Mouse (Mus musculus) CH12F3 (cell line): ENCODE data around the gene Mmp17.

Experiments
- in situ Hi-C: fragments of 300-500 bp; cut with MboI; formaldehyde crosslinking; loops from 2 replicates; pipeline ENCODE4 v1.14.3; 2020; ENCODE audit warnings: low sequenced_read_pairs

The Mmp17 gene

GRCm38 (mm10) chr5:129583761-129584582 is at the start of gene Mmp17:
Gene Mmp17, plus strand, starts transcription at chr5:129584169.
- in situ Hi-C loops, result no loop called here

GRCm38 (mm10) chr5:129534500-129534899 is 49.5 kb upstream of the Mmp17 start:
- in situ Hi-C loops, result no loop called here

- in situ Hi-C loops, result no loop called here
Measured at GRCm38 (mm10) chr5:129535021-129535420, 48.9 kb upstream of the Mmp17 start.

GRCm38 (mm10) chr5:129535431-129535830 is 48.5 kb upstream of the Mmp17 start:
- in situ Hi-C loops, result no loop called here

DNA sequence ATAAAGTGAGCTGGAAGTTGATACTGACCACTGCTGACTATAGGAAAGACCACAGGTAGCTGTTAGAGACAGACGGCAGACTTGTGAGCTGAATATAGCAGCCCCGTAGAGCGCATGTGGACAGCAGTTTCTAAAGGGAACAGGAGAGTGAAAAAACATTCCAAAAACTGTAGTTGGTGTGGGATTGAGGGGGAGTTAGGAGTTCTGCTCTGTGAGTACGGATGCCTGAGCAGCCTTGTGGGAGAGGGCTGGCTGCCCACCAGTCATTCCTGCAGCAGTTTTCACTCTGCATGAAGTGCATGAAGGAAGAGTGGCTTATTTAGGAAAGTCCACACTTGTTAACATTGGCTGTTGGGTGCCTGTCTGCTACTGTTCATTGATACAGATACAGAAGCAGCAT is 45.1 kb upstream of the Mmp17 start:
- in situ Hi-C loops, result no loop called here

DNA sequence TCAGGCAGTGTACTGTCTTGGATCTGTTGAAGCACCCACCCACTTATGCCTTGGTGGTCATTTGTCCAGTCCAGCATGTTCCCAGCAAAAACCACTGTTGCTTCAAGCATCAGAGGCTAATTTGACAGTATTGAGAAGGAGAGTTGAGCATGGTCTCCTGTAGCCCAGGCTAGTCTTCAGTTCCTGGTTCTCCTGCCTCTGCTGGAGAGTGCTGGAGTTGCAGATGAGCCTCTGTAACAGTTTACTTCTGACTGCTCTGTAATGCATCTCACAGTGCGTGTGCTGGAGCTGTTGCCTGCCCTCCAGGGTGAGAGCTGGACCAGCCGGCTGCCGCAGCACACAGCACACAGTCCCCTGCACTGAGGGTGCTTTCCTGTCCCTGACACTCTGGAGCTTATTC is 41.7 kb upstream of the Mmp17 start:
- in situ Hi-C loops, result no loop called here

- in situ Hi-C loops, result no loop called here
Measured at GRCm38 (mm10) chr5:129545787-129546186, 38.2 kb upstream of the Mmp17 start.

DNA sequence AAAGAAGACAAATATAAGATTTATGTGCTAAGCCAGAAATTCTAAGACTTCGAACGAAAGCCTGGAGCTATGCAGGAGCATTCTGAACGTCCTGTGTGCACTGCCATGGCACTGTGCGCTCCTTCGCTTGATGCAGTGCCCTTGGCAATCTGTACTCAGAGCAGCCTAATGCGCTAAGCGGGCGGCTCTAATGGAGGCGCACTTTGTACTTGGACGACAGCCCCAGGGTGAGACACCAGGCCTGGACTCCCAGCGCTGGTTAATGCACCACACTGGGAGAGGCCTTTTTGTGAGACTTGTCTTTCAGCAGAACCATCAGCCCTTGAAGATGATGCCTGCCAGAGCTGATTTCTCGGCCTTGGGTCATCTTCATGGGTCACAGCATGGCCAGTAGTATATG is 34.3 kb upstream of the Mmp17 start:
- in situ Hi-C loops, result no loop called here

DNA sequence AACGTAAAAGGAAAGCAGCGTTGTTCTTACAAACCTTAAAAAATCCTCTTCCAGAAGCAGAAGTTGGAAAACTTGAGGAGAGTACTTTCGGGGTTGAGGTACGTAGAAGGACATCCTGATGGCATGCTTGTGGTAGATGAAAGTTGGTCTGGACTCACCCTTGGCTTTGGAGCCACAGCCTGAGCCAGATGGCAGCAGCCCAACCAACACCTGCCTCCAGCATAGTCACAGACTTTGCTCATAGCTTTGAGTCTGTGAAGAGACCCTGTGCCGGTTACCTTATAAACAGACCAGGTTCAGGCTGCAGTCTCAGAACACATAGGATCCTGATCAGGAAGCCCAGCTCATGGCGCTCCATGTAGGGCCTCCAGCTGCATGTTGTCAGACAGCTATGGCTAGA is 33.2 kb upstream of the Mmp17 start:
- in situ Hi-C loops, result no loop called here

DNA sequence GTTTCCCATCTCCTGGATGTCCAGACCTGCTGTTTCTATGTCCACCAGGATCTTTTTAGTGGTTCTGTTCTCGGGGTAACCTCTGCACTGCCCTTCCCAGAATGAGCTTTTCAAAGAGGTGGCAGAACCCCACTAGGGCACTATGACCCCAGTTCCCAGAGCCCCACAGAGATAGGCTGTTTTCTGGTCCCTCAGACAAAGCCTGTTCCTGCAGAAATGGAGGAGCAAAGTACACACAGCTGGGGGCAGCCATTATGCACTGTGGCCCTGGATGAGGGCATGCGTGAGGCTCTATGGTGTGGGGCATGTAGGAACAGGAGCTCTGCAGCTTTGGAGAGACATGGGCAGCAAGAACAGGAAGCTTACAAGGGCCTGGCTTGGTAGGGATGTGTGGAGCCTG is 32.0 kb upstream of the Mmp17 start:
- in situ Hi-C loops, result no loop called here

- in situ Hi-C loops, result no loop called here
Measured at GRCm38 (mm10) chr5:129553642-129554041, 30.3 kb upstream of the Mmp17 start.

GRCm38 (mm10) chr5:129558591-129558990 is 25.4 kb upstream of the Mmp17 start:
- in situ Hi-C loops, result no loop called here

DNA sequence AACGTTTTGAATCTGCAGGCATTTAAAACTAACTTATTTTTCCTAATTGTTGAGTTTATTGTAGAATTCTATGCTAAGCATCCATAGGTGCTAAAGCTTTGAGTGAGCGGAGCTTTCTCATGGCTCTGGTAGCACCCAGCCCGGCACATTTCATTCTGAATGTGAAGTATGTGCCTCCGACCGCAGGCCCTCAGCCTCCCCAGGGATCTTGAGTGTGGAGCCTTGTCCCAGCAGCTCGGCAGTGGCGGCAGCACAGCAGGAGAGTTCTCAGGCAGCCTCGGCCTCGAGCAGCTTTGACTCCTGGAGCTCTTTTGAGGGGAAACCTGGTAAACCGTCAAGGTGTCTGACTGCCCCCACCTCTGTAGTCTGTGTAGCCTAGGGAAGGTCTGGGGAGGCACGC is 24.7 kb upstream of the Mmp17 start:
- in situ Hi-C loops, result no loop called here

DNA sequence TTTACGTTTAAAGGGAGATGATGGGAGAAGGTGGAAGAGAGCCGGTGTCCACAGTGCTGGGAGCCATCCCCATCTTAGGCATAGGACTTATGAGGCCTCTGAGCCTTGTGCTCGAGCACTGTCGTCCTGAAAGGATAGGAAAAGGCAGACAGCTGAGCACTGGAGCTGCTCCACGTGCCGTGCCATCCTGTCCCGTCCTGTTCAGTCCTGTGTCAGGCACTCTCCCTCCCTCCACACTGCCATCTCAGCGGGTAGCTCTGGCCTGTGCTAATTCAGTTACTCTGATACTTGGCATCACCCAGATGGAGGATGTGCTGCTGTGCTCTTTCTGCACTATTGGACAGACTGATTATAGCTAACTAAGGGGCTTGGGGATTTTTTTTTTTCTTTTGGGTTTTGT is 21.6 kb upstream of the Mmp17 start:
- in situ Hi-C loops, result no loop called here

- in situ Hi-C loops, result no loop called here
Measured at GRCm38 (mm10) chr5:129568596-129568995, 15.4 kb upstream of the Mmp17 start.

DNA sequence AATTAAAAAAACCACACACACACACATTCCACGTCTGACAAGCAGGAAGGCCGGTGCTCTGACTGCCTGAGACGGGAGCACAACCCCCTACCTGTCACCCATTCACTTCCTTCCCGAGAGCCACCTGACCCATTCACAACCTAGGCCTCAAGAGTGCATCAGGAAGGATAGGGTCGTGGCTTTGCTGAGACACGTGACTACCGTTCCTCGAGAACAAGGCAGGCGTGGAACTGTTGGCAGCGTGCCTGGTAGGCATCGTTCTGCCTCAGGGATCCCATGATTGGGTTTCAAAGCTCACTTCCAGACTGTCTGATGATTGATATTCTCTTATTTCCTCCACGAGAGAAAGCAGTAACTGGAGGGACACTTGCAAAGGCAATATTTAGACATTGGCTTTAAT is 5.8 kb upstream of the Mmp17 start:
- in situ Hi-C loops, result no loop called here

DNA sequence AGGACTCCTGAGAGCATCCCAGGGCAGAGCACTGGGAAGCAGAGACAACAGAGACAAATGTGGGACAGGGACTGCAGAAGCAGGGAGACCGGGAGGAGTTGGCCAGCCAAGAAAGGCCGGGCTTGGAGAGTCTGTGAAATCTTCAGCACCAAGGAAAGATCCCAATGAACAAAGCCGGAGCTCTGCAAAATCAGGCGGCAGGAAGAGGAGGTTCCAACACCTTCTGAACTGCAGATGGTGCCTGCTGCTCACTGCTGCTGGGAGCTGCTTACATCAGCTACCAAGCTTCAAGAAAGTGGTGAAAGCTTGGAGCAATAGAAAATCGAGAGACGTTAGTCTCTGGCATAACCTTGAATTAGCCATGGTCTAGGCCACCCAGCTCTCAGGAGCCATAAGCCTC is 3.9 kb upstream of the Mmp17 start:
- in situ Hi-C loops, result no loop called here

- in situ Hi-C loops, result no loop called here
Measured at GRCm38 (mm10) chr5:129580572-129580971, 3.4 kb upstream of the Mmp17 start.

- in situ Hi-C loops, result no loop called here
Measured at GRCm38 (mm10) chr5:129581015-129581414, 3.0 kb upstream of the Mmp17 start.

DNA sequence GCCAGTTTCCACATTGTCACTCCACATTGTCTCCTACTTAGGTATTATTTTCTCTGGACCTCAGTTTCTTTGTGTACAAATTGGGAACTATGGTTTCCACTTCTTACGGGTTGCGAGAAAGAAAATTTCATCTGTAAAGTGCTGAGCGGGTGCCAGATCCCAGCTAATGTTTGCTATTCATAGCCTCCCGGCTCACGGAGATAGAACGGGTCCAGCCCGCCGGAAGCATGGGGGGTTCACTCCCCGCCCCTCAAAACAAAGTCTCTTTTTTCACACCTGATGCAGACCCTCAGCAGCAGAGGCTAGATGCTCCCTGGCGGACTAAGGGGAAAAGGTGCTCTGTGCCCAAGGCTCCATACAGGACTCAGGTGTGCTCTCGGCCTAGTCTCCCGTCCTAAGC is 638 bp upstream of the Mmp17 start:
- in situ Hi-C loops, result no loop called here

- in situ Hi-C loops, result loop anchor here (5.0 kb wide), 1 partner anchor 523 kb away; no protein-coding TSS in a partner anchor
Measured at GRCm38 (mm10) chr5:129584583-129585541, 893 bp downstream of the Mmp17 start.

GRCm38 (mm10) chr5:129586016-129586415 is 2.0 kb downstream of the Mmp17 start:
- in situ Hi-C loops, result loop anchor here (5.0 kb wide), 1 partner anchor 524 kb away; no protein-coding TSS in a partner anchor
